Mouse (Mus musculus) 3T3-L1 (cell line): Measurements from ENCODE around the gene Fam198a.
A peak's percentile ranks its signal among the peaks of the same experiment; 100 is the strongest.

Source experiments
- DNase-seq: peaks from one replicate; pipeline ENCODE4 v3.0.0-alpha.2; 2015; ENCODE audit warnings: low read depth, low spot score

The Fam198a gene

DNA sequence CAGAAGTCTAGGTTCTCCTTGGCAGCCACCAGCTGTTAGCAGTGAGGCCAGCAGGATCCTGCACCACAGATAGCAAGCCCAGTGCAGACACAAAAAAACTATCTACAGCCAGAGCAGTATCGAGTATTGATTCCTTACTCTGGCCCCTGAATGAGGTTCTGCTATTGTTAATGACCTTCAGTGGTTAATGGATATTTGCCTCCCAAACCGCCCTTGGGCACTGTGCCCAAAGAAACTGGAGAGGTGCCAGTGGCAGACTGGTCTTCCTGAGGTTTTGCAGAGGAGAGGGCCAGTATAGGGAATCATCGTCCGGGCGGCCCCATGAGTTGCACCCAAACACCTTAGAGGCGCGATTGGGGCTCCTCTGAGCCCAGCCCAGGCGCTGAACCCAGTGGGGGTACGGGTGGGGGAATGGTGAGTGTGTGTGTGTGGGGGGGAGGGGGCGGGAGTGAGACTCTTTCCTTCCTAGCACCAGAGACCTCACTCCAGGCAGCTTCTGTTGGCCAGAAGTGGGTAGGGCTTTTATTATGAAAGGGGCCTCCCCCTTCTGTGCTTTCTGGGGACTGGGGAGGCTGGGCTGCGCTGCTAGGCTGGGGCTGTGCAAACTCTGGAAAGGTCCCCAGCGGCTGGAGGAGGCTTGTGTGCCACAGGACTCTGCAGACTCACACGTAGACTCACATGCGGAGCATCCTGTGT is at the start of gene Fam198a:
Fam198a (plus strand) TSS at position 571 of the 696 bp plus-strand sequence.
- DNase-seq: peak; percentile 32

GRCm38 (mm10) chr9:121901710-121902700 is 48.8 kb upstream of the Fam198a start:
- DNase-seq: no peak

DNA sequence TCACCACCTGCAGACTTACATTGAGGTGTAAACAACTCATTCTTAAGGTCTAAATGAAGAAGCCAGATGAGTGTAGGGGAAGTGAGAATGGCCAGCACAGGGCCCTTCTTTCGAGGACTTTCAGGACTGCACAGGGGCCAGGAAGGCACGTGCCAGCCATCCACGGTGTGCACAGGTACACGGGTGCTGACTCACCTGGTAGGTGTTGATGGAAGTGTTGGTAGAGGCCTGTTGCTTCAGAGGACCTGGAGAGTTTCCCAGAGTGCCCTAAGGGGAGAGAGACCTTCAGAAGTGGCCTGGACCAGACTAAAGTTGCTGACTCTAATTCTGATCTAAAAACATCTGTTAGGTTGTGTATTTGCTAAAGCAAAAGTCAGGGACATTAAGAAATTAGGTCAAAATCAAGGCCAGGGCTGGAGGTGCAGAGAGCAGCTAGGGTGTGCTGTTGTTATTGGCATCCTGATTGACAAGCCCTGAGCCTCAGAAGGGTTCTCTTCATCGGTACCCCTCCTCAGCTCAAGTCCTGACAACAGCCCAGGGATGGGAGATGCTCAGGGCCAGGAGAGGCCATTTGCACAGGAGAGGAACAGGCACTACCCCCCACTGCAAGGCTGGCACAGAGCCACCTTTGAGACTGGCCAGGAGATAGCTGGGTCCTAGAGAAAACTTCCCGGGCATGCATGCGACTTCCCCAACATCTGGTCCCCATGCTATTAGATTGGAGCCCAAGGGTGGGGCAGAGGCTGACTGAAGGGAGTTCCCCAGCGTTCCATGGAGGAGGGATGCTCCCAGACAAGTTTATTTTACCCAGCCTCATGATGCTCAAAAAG is 47.1 kb upstream of the Fam198a start:
- DNase-seq: peak; percentile 52

DNA sequence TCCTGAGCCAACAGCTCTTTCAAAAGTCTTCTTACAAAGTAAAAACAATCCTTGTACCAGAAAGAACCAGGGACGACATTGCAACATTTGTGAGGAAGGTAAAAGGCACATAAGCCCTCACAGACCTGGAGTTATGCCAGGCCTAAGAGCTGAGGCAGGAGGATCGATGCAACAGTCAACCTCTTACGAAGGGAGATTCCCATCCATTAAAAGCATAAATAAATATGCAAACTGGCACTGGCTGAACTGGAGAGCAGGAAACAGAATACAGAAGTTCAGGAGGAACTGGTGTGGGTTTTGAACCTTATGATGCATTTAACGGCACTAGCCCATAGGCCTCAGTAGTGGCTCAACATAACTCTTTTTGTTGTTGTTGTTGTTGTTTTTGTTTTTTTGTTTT is 46.5 kb upstream of the Fam198a start:
- no peak for DNase-seq

DNA sequence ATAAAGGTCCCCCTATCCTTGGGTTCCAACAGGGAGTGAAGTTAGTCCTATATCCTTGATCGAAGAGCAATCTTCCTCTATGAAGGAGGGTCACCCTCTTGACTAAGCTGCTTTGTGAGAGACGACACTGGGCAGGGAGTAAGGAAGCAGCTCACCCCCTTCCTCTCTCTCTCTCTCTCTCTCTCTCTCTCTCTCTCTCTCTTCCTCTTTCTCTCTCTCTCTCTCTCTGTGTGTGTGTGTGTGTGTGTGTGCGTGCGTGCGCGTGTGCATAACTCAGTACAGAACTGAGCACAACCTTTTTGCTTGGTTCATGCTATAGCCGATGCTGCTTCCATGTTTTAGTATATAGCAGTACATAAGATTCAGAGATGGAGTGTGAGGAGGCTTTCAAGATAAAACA is 45.8 kb upstream of the Fam198a start:
- DNase-seq: no peak

GRCm38 (mm10) chr9:121905556-121906185 is 45.1 kb upstream of the Fam198a start:
- DNase-seq: no peak

DNA sequence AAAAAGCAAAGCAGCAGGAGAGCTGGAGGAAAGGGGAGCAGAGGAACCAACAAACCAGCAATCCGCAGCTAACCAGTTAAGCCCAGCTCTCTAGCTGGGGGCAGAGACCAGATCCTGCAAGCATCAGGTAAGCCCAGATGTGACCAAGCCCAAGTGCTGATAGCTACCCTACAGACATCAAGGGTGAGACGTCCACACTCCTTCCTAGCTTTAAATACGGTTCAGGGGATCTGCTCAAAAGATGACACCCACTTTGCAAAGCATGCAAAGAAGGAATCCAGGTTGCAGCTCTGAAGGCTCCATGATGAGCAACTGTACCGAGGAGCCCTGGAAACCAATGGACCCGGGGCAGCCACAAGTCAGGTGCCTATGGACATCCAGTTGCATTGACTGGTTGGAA is 44.3 kb upstream of the Fam198a start:
- DNase-seq: no peak

- no peak for DNase-seq
Measured at GRCm38 (mm10) chr9:121907356-121908070, 43.3 kb upstream of the Fam198a start.

DNA sequence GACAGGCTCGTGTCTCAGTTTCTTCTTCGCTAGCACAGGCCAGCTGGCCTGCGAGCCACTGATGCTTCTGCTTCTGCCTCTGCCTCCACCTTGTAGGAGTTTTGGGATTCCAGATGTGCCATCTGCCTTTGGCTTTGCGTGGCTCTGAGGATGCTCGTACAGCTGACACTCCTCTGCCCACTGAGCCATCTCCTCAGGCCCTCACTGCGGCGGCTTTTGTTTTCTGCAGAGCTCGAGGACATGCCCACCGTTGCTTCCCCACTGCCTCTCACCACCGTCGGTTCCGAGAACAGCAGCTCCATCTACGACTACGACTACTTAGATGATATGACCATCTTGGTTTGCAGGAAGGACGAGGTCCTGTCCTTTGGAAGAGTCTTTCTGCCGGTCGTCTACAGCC is 42.5 kb upstream of the Fam198a start:
- no peak for DNase-seq

- DNase-seq: no peak
Measured at GRCm38 (mm10) chr9:121909635-121910034, 41.2 kb upstream of the Fam198a start.

DNA sequence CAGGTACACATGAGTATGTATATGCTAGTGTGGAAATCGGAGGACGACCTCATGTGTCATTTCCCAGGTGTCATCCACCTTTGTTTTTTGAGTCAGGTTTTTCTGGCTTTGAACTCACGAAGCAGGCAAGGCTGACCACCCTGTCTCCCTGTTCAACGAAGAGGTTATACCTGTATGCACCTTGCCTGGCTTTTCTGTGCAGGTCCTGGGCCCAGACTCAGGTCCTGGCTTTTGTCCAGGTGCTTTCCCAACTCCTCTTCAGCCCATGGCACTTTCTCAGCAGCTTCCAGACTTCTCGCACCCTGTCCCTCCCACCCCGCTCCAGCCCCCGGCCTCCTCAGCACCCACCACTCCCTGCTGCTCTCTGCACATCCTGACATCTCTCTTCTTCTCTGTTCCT is 39.6 kb upstream of the Fam198a start:
- DNase-seq: no peak

- DNase-seq: no peak
Measured at GRCm38 (mm10) chr9:121912786-121913185, 38.0 kb upstream of the Fam198a start.

GRCm38 (mm10) chr9:121914226-121914757 is 36.5 kb upstream of the Fam198a start:
- peak; percentile 90 for DNase-seq

DNA sequence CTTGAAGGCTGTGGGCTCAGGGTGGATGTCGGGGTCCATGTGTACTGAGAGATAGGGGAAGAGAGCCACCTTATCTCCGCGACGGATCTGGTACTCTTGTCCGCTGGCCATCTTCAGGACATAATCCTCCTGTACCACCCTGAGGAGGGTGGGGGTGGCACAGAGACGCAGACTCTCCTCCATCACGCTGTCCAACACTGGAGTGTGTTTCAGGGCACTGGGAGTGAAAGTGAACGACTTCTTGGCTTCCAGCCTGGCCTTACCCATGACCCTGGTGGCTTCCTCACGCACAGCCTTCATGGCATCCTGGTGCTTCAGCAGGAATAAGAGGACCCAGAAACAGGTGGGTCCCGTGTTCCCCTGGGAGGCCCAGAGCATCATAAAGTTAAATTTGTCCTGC is 35.7 kb upstream of the Fam198a start:
- no peak for DNase-seq

DNA sequence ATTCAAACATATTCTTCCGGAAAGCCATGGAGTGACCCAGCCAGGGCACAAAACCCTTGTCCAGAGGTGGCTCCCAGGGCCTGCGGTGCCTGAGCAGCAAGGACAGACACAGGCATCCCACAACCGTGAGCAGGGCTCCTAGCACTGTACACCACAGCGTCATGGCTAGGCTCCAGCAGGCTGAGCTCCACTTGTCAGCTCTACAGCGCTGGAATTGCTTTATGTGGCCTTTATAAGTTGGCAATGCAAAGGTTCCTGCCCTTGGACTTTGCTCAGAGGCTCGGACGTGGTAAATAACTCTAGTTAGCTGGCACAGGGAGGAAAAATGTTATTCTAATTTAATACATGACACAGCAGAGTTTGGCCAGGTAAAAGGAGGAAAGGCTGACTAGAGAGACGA is 34.7 kb upstream of the Fam198a start, which contains the start of gene Cyp8b1:
Cyp8b1 (minus strand) TSS at position 204 of the 400 bp plus-strand sequence.
- no peak for DNase-seq

GRCm38 (mm10) chr9:121919027-121919501 is 31.7 kb upstream of the Fam198a start:
- DNase-seq: no peak

- DNase-seq: no peak
Measured at GRCm38 (mm10) chr9:121923443-121923842, 27.3 kb upstream of the Fam198a start.

- no peak for DNase-seq
Measured at GRCm38 (mm10) chr9:121923906-121924305, 26.9 kb upstream of the Fam198a start.

DNA sequence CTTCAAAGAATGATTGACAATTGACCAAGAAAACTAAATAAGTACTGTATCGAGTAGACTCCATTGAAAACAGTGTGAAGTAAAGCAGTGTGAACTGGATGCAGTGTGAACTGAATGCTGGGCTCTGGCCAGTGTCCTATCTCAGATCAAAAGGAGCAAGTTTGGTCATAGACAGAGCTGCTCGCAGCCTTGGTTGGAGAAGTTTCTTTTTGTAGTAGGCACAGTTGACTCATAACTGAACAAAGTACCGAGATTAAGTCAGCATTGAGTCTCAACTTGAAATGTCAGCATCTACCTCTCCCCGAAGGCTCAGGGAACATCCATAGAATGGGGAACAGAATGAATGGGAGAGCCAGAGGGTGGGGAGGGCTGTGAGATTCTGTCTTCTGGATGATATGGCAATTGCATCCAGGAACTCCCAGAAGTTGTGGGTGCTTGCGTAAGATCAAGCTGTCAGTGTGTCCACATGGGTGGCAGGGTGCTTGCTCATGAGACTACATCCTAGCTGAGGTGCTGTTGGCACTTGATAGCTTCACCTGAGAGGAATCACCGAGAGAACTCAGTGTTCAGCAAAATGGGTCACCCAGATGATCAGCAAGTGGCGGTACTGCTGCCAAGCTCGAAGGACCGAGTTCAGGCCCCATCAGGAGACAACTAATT is 25.8 kb upstream of the Fam198a start:
- no peak for DNase-seq

DNA sequence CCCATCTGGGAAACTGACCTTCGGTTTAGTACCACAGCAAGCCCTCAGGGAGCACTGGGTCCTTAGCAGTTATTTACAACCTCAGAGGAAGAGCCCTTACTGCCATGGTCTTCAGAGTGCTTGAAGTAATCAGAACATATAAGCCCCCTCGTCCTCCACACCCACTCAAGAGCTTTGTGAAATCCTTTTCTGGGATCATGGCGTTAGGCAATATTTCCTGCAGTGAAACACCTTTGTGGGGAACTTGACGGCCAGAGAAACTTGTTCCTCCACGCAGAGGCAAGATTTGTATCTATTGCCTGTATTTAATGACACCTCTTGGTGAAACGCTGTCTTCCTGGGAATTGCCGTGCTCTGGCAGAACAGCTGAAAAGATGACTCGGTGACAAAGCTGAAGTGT is 24.8 kb upstream of the Fam198a start:
- DNase-seq: no peak
